Mouse (Mus musculus) CH12.LX (cell line): ENCODE measurements around the gene Cables2.

Experiments used
- MAFK ChIP-seq: IDR thresholded peaks from 2 replicates; pipeline ENCODE4 v1.6.1; 2011; ENCODE audit warnings: low read length, improper control_type of control experiment; ENCODE audit not compliant: insufficient replicate concordance
- SIN3A ChIP-seq: IDR thresholded peaks from 2 replicates; pipeline ENCODE4 v1.6.1; 2012; ENCODE audit warnings: low read length, improper control_type of control experiment, inconsistent platforms

GRCm38 (mm10) chr2:180276851-180277259, 3.6 kb upstream of the Cables2 start:
- no peak for TF ChIP-seq MAFK
- TF ChIP-seq SIN3A, result no peak
